In the genomic region with DNA sequence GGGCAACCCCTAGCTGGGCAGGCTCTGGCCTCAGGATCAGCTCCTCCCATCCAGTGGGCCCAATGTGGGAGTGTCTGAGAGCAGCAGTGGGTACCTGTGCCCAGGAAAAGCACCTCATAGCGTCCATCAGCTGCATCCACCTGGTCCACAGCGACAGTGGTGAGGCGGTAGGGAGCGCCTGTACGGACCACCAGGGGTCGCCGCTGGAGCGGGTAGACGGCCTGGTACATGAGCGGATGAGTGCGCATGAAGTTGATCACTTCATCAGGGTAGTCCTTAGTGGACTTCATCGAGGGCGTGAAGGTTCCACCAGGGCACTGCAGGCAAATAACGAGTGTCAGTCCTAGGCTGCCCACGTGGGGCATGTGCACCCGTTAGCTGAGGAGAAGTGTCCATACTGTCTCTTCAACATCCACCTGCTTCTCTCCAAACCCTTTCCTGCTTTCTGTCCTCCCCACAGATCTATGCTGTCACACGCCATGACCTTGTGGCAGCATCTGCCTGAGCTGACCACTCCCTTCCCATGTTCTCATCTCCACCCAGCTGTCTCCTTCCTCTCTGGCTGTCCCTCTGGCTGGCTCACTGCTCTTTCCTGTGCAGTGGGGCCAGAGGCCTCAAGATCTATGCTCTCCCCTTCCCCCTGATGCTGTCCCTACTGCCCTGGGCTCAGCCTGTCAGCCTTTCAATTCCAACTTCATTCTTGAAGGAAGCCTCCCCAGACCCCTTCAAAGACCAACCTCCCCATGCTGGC, we compare ENCODE assay signal across 8 mouse cellular contexts. TPM values are rescaled to one million over a fixed set of nuclear protein-coding genes. Genes with fewer than 3 reads are reported as not detected.
A peak's percentile ranks its signal among the peaks of the same experiment; 100 is the strongest.
DNase-seq lines count a peak whose midpoint lies in the region; ATAC-seq and TF ChIP-seq lines count a peak whose summit lies in the region.

No protein-coding gene starts in this region.

- no peak for TF ChIP-seq POLR2A in spleen, adult 2 months (IDR thresholded peaks at IDR 0.05; ENCODE audit: low read depth, low read length)
- TF ChIP-seq POLR2A in brain, embryonic 14.5 days (IDR thresholded peaks at IDR 0.05; ENCODE audit: borderline replicate concordance, extremely low read depth, insufficient read depth, insufficient read length, poor library complexity, severe bottlenecking) = no peak

- peak in 1 of 2 experiments; percentile 21 for DNase-seq in spleen, adult 2 months (ENCODE audit: low read depth in 1 of 2, low spot score in 2 of 2)
- no peak for DNase-seq in spleen, adult 18-20 months
- DNase-seq in brain, embryonic 14.5 days (ENCODE audit: low read depth) = peak; percentile 78
- DNase-seq in lung, postnatal 25 days (ENCODE audit: low spot score) = peak; percentile 74

- peak; percentile 50; the same call in 1 of the 2 replicates for TF ChIP-seq CTCF in spleen, adult 2 months (IDR thresholded peaks at IDR 0.05; ENCODE audit: extremely low read depth, insufficient read depth, insufficient read length, insufficient replicate concordance)
- TF ChIP-seq CTCF in brain, embryonic 14.5 days (IDR thresholded peaks at IDR 0.05; ENCODE audit: borderline replicate concordance, extremely low read depth, insufficient read depth, insufficient read length) = peak; percentile 88

- no peaks in the 10 kb centered on the region for H3K4me1 ChIP-seq in spleen, adult 2 months (ENCODE audit: control insufficient read depth, insufficient read depth, insufficient read length)
- peaks cover 6% of the 10 kb centered on the region; the same call in 1 of the 2 replicates for H3K4me1 ChIP-seq in kidney, embryonic 15.5 days
- peaks cover 4% of the 10 kb centered on the region; the same call in 1 of the 2 replicates for H3K4me1 ChIP-seq in stomach, embryonic 15.5 days

- no peak overlapping the region for H3K27ac ChIP-seq in spleen, adult 2 months (ENCODE audit: insufficient read depth, low read length)
- H3K27ac ChIP-seq in kidney, embryonic 15.5 days = no peak overlapping the region
- H3K27ac ChIP-seq in stomach, embryonic 15.5 days = no peak overlapping the region

- H3K9ac ChIP-seq in kidney, embryonic 15.5 days = no peak overlapping the region
- no peak overlapping the region for H3K9ac ChIP-seq in stomach, embryonic 15.5 days

- H3K9me3 ChIP-seq in kidney, embryonic 15.5 days (replicated peaks) = no peaks in the 10 kb centered on the region
- H3K9me3 ChIP-seq in stomach, embryonic 15.5 days = no peaks in the 10 kb centered on the region

- no peak overlapping the region for H3K4me3 ChIP-seq in spleen, adult 2 months (ENCODE audit: extremely low read depth, insufficient read depth, insufficient read length)
- H3K4me3 ChIP-seq in kidney, embryonic 15.5 days (replicated peaks) = no peak overlapping the region
- H3K4me3 ChIP-seq in stomach, embryonic 15.5 days (replicated peaks) = no peak overlapping the region

- no peaks in the 10 kb centered on the region for H3K36me3 ChIP-seq in spleen, adult 2 months (ENCODE audit: control insufficient read depth, insufficient read depth, low read length)
- H3K36me3 ChIP-seq in kidney, embryonic 15.5 days = peaks cover 79% of the 10 kb centered on the region
- peaks cover 45% of the 10 kb centered on the region for H3K36me3 ChIP-seq in stomach, embryonic 15.5 days

- WGBS in spleen, adult 2 months = 34% methylated on average over 17 of the region's 17 CpGs
- 36% methylated on average over 17 of the region's 17 CpGs for WGBS in kidney, embryonic 15.5 days
- WGBS in stomach, embryonic 15.5 days = 45% methylated on average over 17 of the region's 17 CpGs

- no peak overlapping the region for H3K4me2 ChIP-seq in kidney, embryonic 15.5 days
- H3K4me2 ChIP-seq in stomach, embryonic 15.5 days = no peak overlapping the region

- no peaks in the 10 kb centered on the region for H3K27me3 ChIP-seq in spleen, adult 2 months (ENCODE audit: control insufficient read depth, insufficient read depth, low read length)
- H3K27me3 ChIP-seq in kidney, embryonic 15.5 days = no peaks in the 10 kb centered on the region
- no peaks in the 10 kb centered on the region for H3K27me3 ChIP-seq in stomach, embryonic 15.5 days (replicated peaks)

- peak; percentile 78 for ATAC-seq in granulocyte monocyte progenitor cell, adult 5-6 weeks (replicated peaks; ENCODE audit: poor library complexity, severe bottlenecking)
- peak; percentile 52 for ATAC-seq in kidney, embryonic 15.5 days (replicated peaks; ENCODE audit: low FRiP score)
- ATAC-seq in stomach, embryonic 15.5 days (ENCODE audit: insufficient read depth, low FRiP score, low read depth) = peak; percentile 37; the same call in 1 of the 2 replicates
- no peak for ATAC-seq in monocyte, adult 5-6 weeks (replicated peaks; ENCODE audit: insufficient number of reproducible peaks, low FRiP score, low TSS enrichment, poor library complexity, severe bottlenecking)

RNA-seq across cellular contexts. Expression of gene Gnat1, which starts 5.9 kb away (rescaled TPM):
- not detected in 2 replicates for polyA plus RNA-seq in spleen, adult 2 months (2012; rRNA removed)
- polyA plus RNA-seq in brain, embryonic 14.5 days (2012; rRNA removed) = 0.39 and 0.48 TPM in 2 replicates
- total RNA-seq in granulocyte monocyte progenitor cell, adult 5-6 weeks (2014; fragmentation: Nextera tagmentation) = not detected in 2 replicates
- total RNA-seq in granulocyte monocyte progenitor cell, adult 5-6 weeks (2017) = not detected in 2 replicates
- 3.9 and 4.6 TPM in 2 replicates for polyA plus RNA-seq in kidney, embryonic 15.5 days (2015; fragmentation: Nextera tagmentation; extraction: Ambion mirVana)
- polyA plus RNA-seq in stomach, embryonic 15.5 days (2015; fragmentation: Nextera tagmentation; extraction: Ambion mirVana) = 1.1 and 1.9 TPM in 2 replicates
- total RNA-seq in monocyte, adult 5-6 weeks (2017) = 1.8 TPM in 1 of 3 replicates, not detected in the others

RNA-seq across cellular contexts. Expression of gene Slc38a3, which starts 16.1 kb away (rescaled TPM):
- 10.6 and 13.9 TPM in 2 replicates for polyA plus RNA-seq in spleen, adult 2 months (2012; rRNA removed)
- 79.7 and 82.3 TPM in 2 replicates for polyA plus RNA-seq in brain, embryonic 14.5 days (2012; rRNA removed)
- not detected in 2 replicates for total RNA-seq in granulocyte monocyte progenitor cell, adult 5-6 weeks (2014; fragmentation: Nextera tagmentation)
- not detected in 2 replicates for total RNA-seq in granulocyte monocyte progenitor cell, adult 5-6 weeks (2017)
- polyA plus RNA-seq in kidney, embryonic 15.5 days (2015; fragmentation: Nextera tagmentation; extraction: Ambion mirVana) = 7.1 and 8.1 TPM in 2 replicates
- 19.5 and 28.6 TPM in 2 replicates for polyA plus RNA-seq in stomach, embryonic 15.5 days (2015; fragmentation: Nextera tagmentation; extraction: Ambion mirVana)
- not detected in 3 replicates for total RNA-seq in monocyte, adult 5-6 weeks (2017)

RNA-seq across cellular contexts. Expression of gene Sema3f, which starts 24.9 kb away (rescaled TPM):
- 61.1 and 61.6 TPM in 2 replicates for polyA plus RNA-seq in spleen, adult 2 months (2012; rRNA removed)
- polyA plus RNA-seq in brain, embryonic 14.5 days (2012; rRNA removed) = 163 and 176 TPM in 2 replicates
- total RNA-seq in granulocyte monocyte progenitor cell, adult 5-6 weeks (2014; fragmentation: Nextera tagmentation) = 2.6 TPM in 1 of 2 replicates, not detected in the other
- not detected in 2 replicates for total RNA-seq in granulocyte monocyte progenitor cell, adult 5-6 weeks (2017)
- polyA plus RNA-seq in kidney, embryonic 15.5 days (2015; fragmentation: Nextera tagmentation; extraction: Ambion mirVana) = 21.3 and 23.9 TPM in 2 replicates
- 19.7 and 21.3 TPM in 2 replicates for polyA plus RNA-seq in stomach, embryonic 15.5 days (2015; fragmentation: Nextera tagmentation; extraction: Ambion mirVana)
- not detected in 3 replicates for total RNA-seq in monocyte, adult 5-6 weeks (2017)

RNA-seq across cellular contexts. Expression of gene Gnai2, which starts 50.2 kb away (rescaled TPM):
- polyA plus RNA-seq in spleen, adult 2 months (2012; rRNA removed) = 752 and 1,030 TPM in 2 replicates
- polyA plus RNA-seq in brain, embryonic 14.5 days (2012; rRNA removed) = 488 and 561 TPM in 2 replicates
- 410 and 448 TPM in 2 replicates for total RNA-seq in granulocyte monocyte progenitor cell, adult 5-6 weeks (2014; fragmentation: Nextera tagmentation)
- 395 and 452 TPM in 2 replicates for total RNA-seq in granulocyte monocyte progenitor cell, adult 5-6 weeks (2017)
- 403 and 424 TPM in 2 replicates for polyA plus RNA-seq in kidney, embryonic 15.5 days (2015; fragmentation: Nextera tagmentation; extraction: Ambion mirVana)
- 355 and 371 TPM in 2 replicates for polyA plus RNA-seq in stomach, embryonic 15.5 days (2015; fragmentation: Nextera tagmentation; extraction: Ambion mirVana)
- 646 to 794 TPM (median 705 TPM) in 3 replicates for total RNA-seq in monocyte, adult 5-6 weeks (2017)

Comparison
In these comparisons a context has a peak if more than half of its experiments do, and no peak if none do; other contexts are left out.
1. DNase-seq: peak in brain, embryonic 14.5 days (single experiment) and lung, postnatal 25 days (single experiment); none in spleen, adult 18-20 months (0 of 2).